Mouse (Mus musculus) heart, postnatal 0 days (tissue): ENCODE measurements around the gene Cisd2. TPM values are rescaled to one million over a fixed set of nuclear protein-coding genes. Genes with fewer than 3 reads are reported as not detected.

Experiments used
- ATAC-seq: fragments of 200-750 bp; cut with Nextera tagmentation; 2 replicates; pipeline ENCODE4 v1.8.0; 2017; ENCODE audit warnings: low read depth, moderate number of reproducible peaks, moderate library complexity; ENCODE audit not compliant: insufficient read depth
- DNase-seq: peaks from one replicate; pipeline ENCODE4 v3.0.0-alpha.2; 2016; ENCODE audit warnings: low spot score
- H3K27ac ChIP-seq: fragments of 300-500 bp; sonication (generic); 2 replicates; pipeline ENCODE4 v1.5.1; 2014; ENCODE audit warnings: low read depth, mild to moderate bottlenecking
- H3K27me3 ChIP-seq: fragments of 300-500 bp; sonication (generic); 2 replicates; pipeline ENCODE4 v1.6.1; 2014; ENCODE audit warnings: low read length, mixed read lengths; ENCODE audit not compliant: control insufficient read depth, insufficient read depth
- H3K36me3 ChIP-seq: fragments of 300-500 bp; sonication (generic); replicated peaks from 2 replicates; pipeline ENCODE4 v1.6.1; 2014; ENCODE audit warnings: low read length, mixed read lengths; ENCODE audit not compliant: control insufficient read depth, insufficient read depth
- H3K4me1 ChIP-seq: fragments of 300-500 bp; sonication (generic); 2 replicates; pipeline ENCODE4 v1.6.1; 2014; ENCODE audit warnings: antibody characterized with exemption; ENCODE audit not compliant: control insufficient read depth, insufficient read depth
- H3K4me2 ChIP-seq: fragments of 300-500 bp; sonication (generic); 2 replicates; pipeline ENCODE4 v1.6.1; 2014; ENCODE audit warnings: low read depth, mild to moderate bottlenecking, low read length, moderate library complexity
- H3K4me3 ChIP-seq: fragments of 300-500 bp; sonication (generic); 2 replicates; pipeline ENCODE4 v1.5.1; 2014; ENCODE audit warnings: low read depth, low read length
- H3K9ac ChIP-seq: fragments of 300-500 bp; sonication (generic); replicated peaks from 2 replicates; pipeline ENCODE4 v1.6.1; 2014; ENCODE audit warnings: low read depth, low read length, mixed read lengths
- H3K9me3 ChIP-seq: fragments of 300-500 bp; sonication (generic); replicated peaks from 2 replicates; pipeline ENCODE4 v1.6.1; 2016; ENCODE audit warnings: low read length; ENCODE audit not compliant: control insufficient read depth
- CTCF ChIP-seq: IDR thresholded peaks from 2 replicates; pipeline ENCODE4 v1.5.1; 2016; ENCODE audit warnings: antibody characterized with exemption, control low read depth, low read depth
- EP300 ChIP-seq: IDR thresholded peaks from 2 replicates; pipeline ENCODE4 v1.6.1; 2016; ENCODE audit warnings: antibody characterized with exemption, low read depth
- WGBS: fragments of 180-500 bp; shearing (Covaris S2); extraction: QIAGEN DNeasy Blood & Tissue Kit; methylation state at CpG from one replicate; pipeline ENCODE4 v1.1.7; 2014; 5-methylcytosine and 5-hydroxymethylcytosine counted together
- polyA plus RNA-seq: library from polyadenylated mRNA; unstranded; fragments of >200 nt; fragmentation: Nextera tagmentation; extraction: Ambion mirVana; gene quantifications from 2 replicates; pipeline ENCODE4 v1.2.1, GENCODE M21; 2015
- total RNA-seq: library from RNA; depleted of rRNA; stranded (reverse); fragments of >200 nt; gene quantifications from 2 replicates; pipeline ENCODE4 v1.2.3, GENCODE M21; 2014; ENCODE audit warnings: low replicate concordance; rRNA removed

Cisd2 gene
- total and polyA plus RNA-seq, 2 experiments from 2014 or later: 20.8 to 48.2 TPM

- Histone ChIP-seq H3K27me3 (no peaks in the 10 kb centered on the region), H3K4me3 (no peak overlapping the region), H3K4me1 (no peaks in the 10 kb centered on the region), H3K36me3 (no peaks in the 10 kb centered on the region), H3K4me2 (no peak overlapping the region), H3K9me3 (no peaks in the 10 kb centered on the region), H3K9ac (no peak overlapping the region), H3K27ac (no peak overlapping the region)
- 69% methylated on average over 3 of the region's 3 CpGs for WGBS
- TF ChIP-seq CTCF: no peak
- no peak for TF ChIP-seq EP300
- no peak for DNase-seq
- ATAC-seq: no peak
Observed at GRCm38 (mm10) chr3:135375836-135376235, 47.9 kb downstream of the Cisd2 start.

DNA sequence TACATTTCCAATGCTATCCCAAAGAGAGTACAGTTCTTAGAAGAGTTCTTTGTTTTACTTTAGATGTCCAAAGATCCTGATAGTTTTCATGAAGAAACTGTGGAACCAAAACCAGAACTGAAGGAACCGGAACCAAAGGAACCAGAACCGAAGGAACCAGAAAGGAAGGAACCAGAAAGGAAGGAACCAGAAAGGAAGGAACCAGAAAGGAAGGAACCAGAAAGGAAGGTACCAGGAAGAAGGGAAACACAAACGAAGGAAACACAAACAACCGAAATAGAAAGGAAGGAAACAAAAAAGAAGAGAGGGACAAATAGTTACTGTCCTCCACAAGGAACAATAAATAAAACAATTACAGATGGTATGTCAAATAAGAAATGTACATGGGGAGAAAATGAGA lies 66.3 kb downstream of the Cisd2 start:
- DNase-seq: no peak
- Histone ChIP-seq H3K4me3 (no peak overlapping the region), H3K36me3 (no peaks in the 10 kb centered on the region), H3K9me3 (no peaks in the 10 kb centered on the region), H3K4me1 (no peaks in the 10 kb centered on the region), H3K4me2 (no peak overlapping the region), H3K9ac (no peak overlapping the region), H3K27ac (no peak overlapping the region), H3K27me3 (no peaks in the 10 kb centered on the region)
- no peak for TF ChIP-seq CTCF
- no peak for TF ChIP-seq EP300
- ATAC-seq: no peak
- 82% methylated on average over 4 of the region's 4 CpGs for WGBS

Other genes with a start within 250 kb of the Cisd2 start
- gene Cenpe, start 211.4 kb downstream of the Cisd2 start, total RNA-seq: 2.4 and 6.0 TPM in 2 replicates
- 4.9 and 5.5 TPM in 2 replicates for gene Cenpe, start 211.4 kb downstream of the Cisd2 start, polyA plus RNA-seq
- gene Bdh2, start 142.7 kb downstream of the Cisd2 start, total RNA-seq: 3.2 TPM in 1 of 2 replicates, not detected in the other
- gene Bdh2, start 142.7 kb downstream of the Cisd2 start, polyA plus RNA-seq: 2.7 TPM in 2 replicates
- gene Slc9b2, start 116.2 kb downstream of the Cisd2 start, total RNA-seq: 0.39 TPM in 1 of 2 replicates, not detected in the other
- 0.11 TPM in 2 replicates for gene Slc9b2, start 116.2 kb downstream of the Cisd2 start, polyA plus RNA-seq
- not detected in 2 replicates for gene Slc9b1, start 75.9 kb downstream of the Cisd2 start, total RNA-seq
- gene Slc9b1, start 75.9 kb downstream of the Cisd2 start, polyA plus RNA-seq: 0.20 TPM in 1 of 2 replicates, not detected in the other
- 944 and 1,112 TPM in 2 replicates for gene Ube2d3, start 14.2 kb upstream of the Cisd2 start, total RNA-seq
- 419 and 429 TPM in 2 replicates for gene Ube2d3, start 14.2 kb upstream of the Cisd2 start, polyA plus RNA-seq
- gene Manba, start 61.7 kb upstream of the Cisd2 start, total RNA-seq: 30.1 and 36.0 TPM in 2 replicates
- gene Manba, start 61.7 kb upstream of the Cisd2 start, polyA plus RNA-seq: 19.8 and 20.6 TPM in 2 replicates